Mouse (Mus musculus): ENCODE measurements around the gene Mdh2. TPM values are rescaled to one million over a fixed set of nuclear protein-coding genes. Genes with fewer than 3 reads are reported as not detected.
A peak's percentile ranks its signal among the peaks of the same experiment; 100 is the strongest.

Mdh2 gene
- polyA plus RNA-seq, 1 experiment from 2014 or later, result 856 TPM

GRCm38 (mm10) chr5:135822316-135822944, 44.1 kb downstream of the Mdh2 start:
- WGBS, result 35% methylated on average over 7 of the region's 7 CpGs
- Histone ChIP-seq H3K4me1 (no peaks in the 10 kb centered on the region; the same call in 1 of the 2 replicates), H3K27ac (no peak overlapping the region), H3K27me3 (ENCODE audit: insufficient read depth, poor library complexity, severe bottlenecking) (peaks cover 59% of the 10 kb centered on the region), H3K4me3 (no peak overlapping the region), H3K9me3 (no peaks in the 10 kb centered on the region), H3K36me3 (no peaks in the 10 kb centered on the region)
- no peak for DNase-seq (ENCODE audit: low spot score)

- peaks cover 43% of the 10 kb centered on the region for H3K27me3 ChIP-seq (ENCODE audit: insufficient read depth, poor library complexity, severe bottlenecking)
These were observed 46.2 kb downstream of the Mdh2 start for GRCm38 (mm10) chr5:135824517-135824916.

GRCm38 (mm10) chr5:135826225-135826624, 47.9 kb downstream of the Mdh2 start:
- 44% methylated on average over 6 of the region's 6 CpGs for WGBS

More at GRCm38 (mm10) chr5:135824517-135824916, 46.2 kb downstream of the Mdh2 start:
- DNase-seq (ENCODE audit: low spot score), result no peak
- Histone ChIP-seq H3K27ac (no peak overlapping the region), H3K4me1 (no peaks in the 10 kb centered on the region; the same call in 1 of the 2 replicates), H3K9me3 (no peaks in the 10 kb centered on the region), H3K4me3 (no peak overlapping the region), H3K36me3 (no peaks in the 10 kb centered on the region)
- WGBS, result 49% methylated on average over 3 of the region's 3 CpGs

GRCm38 (mm10) chr5:135829381-135829780, 51.1 kb downstream of the Mdh2 start:
- Histone ChIP-seq H3K4me1 (no peaks in the 10 kb centered on the region; the same call in 1 of the 2 replicates), H3K4me3 (no peak overlapping the region), H3K27ac (no peak overlapping the region), H3K27me3 (ENCODE audit: insufficient read depth, poor library complexity, severe bottlenecking) (peaks cover 39% of the 10 kb centered on the region), H3K9me3 (no peaks in the 10 kb centered on the region), H3K36me3 (no peaks in the 10 kb centered on the region)
- 81% methylated on average over 8 of the region's 8 CpGs for WGBS
- no peak for DNase-seq (ENCODE audit: low spot score)

More at GRCm38 (mm10) chr5:135826225-135826624, 47.9 kb downstream of the Mdh2 start:
- H3K4me3 ChIP-seq, result no peak overlapping the region
- no peaks in the 10 kb centered on the region; the same call in 1 of the 2 replicates for H3K4me1 ChIP-seq
- H3K27me3 ChIP-seq (ENCODE audit: insufficient read depth, poor library complexity, severe bottlenecking), result peaks cover 26% of the 10 kb centered on the region
- no peaks in the 10 kb centered on the region for H3K36me3 ChIP-seq
- no peak overlapping the region for H3K27ac ChIP-seq
- H3K9me3 ChIP-seq, result no peaks in the 10 kb centered on the region
- no peak for DNase-seq (ENCODE audit: low spot score)

GRCm38 (mm10) chr5:135832729-135833128, 54.4 kb downstream of the Mdh2 start:
- DNase-seq (ENCODE audit: low spot score), result no peak
- H3K9me3 ChIP-seq, result no peaks in the 10 kb centered on the region
- peaks cover 50% of the 10 kb centered on the region for H3K27me3 ChIP-seq (ENCODE audit: insufficient read depth, poor library complexity, severe bottlenecking)
- H3K36me3 ChIP-seq, result no peaks in the 10 kb centered on the region
- peaks cover 18% of the 10 kb centered on the region for H3K4me1 ChIP-seq
- H3K27ac ChIP-seq, result no peak overlapping the region
- 29% methylated on average over 4 of the region's 4 CpGs for WGBS
- H3K4me3 ChIP-seq, result no peak overlapping the region

GRCm38 (mm10) chr5:135834769-135835491, 56.6 kb downstream of the Mdh2 start:
- Histone ChIP-seq H3K9me3 (no peaks in the 10 kb centered on the region), H3K4me3 (peak overlapping the region; percentile 69), H3K36me3 (no peaks in the 10 kb centered on the region), H3K27ac (0 out of 2 replicates have a peak overlapping the region, but pooled peaks have one; percentile 36), H3K27me3 (ENCODE audit: insufficient read depth, poor library complexity, severe bottlenecking) (peaks cover 57% of the 10 kb centered on the region), H3K4me1 (peaks cover 18% of the 10 kb centered on the region)
- peak; percentile 96 for DNase-seq (ENCODE audit: low spot score)
- WGBS, result 1% methylated on average over 47 of the region's 47 CpGs

GRCm38 (mm10) chr5:135835492-135835858, 57.2 kb downstream of the Mdh2 start:
- H3K4me1 ChIP-seq, result peaks cover 18% of the 10 kb centered on the region
- H3K27ac ChIP-seq, result no peak overlapping the region
- WGBS, result 3% methylated on average over 12 of the region's 12 CpGs
- no peaks in the 10 kb centered on the region for H3K36me3 ChIP-seq
- DNase-seq (ENCODE audit: low spot score), result no peak
- peak overlapping the region; percentile 69 for H3K4me3 ChIP-seq
- H3K9me3 ChIP-seq, result no peaks in the 10 kb centered on the region
- H3K27me3 ChIP-seq (ENCODE audit: insufficient read depth, poor library complexity, severe bottlenecking), result peaks cover 63% of the 10 kb centered on the region

GRCm38 (mm10) chr5:135835981-135836380, 57.7 kb downstream of the Mdh2 start:
- H3K4me1 ChIP-seq, result peaks cover 18% of the 10 kb centered on the region
- H3K27ac ChIP-seq, result no peak overlapping the region
- peaks cover 66% of the 10 kb centered on the region for H3K27me3 ChIP-seq (ENCODE audit: insufficient read depth, poor library complexity, severe bottlenecking)
- H3K4me3 ChIP-seq, result peak overlapping the region; percentile 69; the same call in 1 of the 2 replicates
- no peaks in the 10 kb centered on the region for H3K9me3 ChIP-seq
- WGBS, result 22% methylated on average over 12 of the region's 12 CpGs
- no peaks in the 10 kb centered on the region for H3K36me3 ChIP-seq
- DNase-seq (ENCODE audit: low spot score), result no peak

Small RNA genes lying within 50 kb of the gene (microRNA-seq; reads per million reads assigned to microRNA genes)
- gene Gm23268 (not detected), gene Mir7034 (not detected)

Other genes starting within 250 kb of the Mdh2 start
- gene Hip1, start 233.4 kb upstream of the Mdh2 start, polyA plus RNA-seq (2016; fragmentation: Nextera tagmentation; extraction: Ambion mirVana), result 41.7 and 45.7 TPM in 2 replicates
- not detected in 2 replicates for gene Ccl26, start 214.9 kb upstream of the Mdh2 start, polyA plus RNA-seq (2016; fragmentation: Nextera tagmentation; extraction: Ambion mirVana)
- 0.23 TPM in 1 of 2 replicates, not detected in the other for gene Ccl24, start 205.4 kb upstream of the Mdh2 start, polyA plus RNA-seq (2016; fragmentation: Nextera tagmentation; extraction: Ambion mirVana)
- 42.9 and 48.7 TPM in 2 replicates for gene Rhbdd2, start 145.9 kb upstream of the Mdh2 start, polyA plus RNA-seq (2016; fragmentation: Nextera tagmentation; extraction: Ambion mirVana)
- 54.4 and 66.8 TPM in 2 replicates for gene Por, start 108.4 kb upstream of the Mdh2 start, polyA plus RNA-seq (2016; fragmentation: Nextera tagmentation; extraction: Ambion mirVana)
- 36.2 and 45.5 TPM in 2 replicates for gene Tmem120a, start 34.0 kb upstream of the Mdh2 start, polyA plus RNA-seq (2016; fragmentation: Nextera tagmentation; extraction: Ambion mirVana)
- 0.14 TPM in 2 replicates for gene Styxl1, start 95 bp upstream of the Mdh2 start, polyA plus RNA-seq (2016; fragmentation: Nextera tagmentation; extraction: Ambion mirVana)
- gene Srrm3, start 28.4 kb downstream of the Mdh2 start, polyA plus RNA-seq (2016; fragmentation: Nextera tagmentation; extraction: Ambion mirVana), result 0.26 TPM in 1 of 2 replicates, not detected in the other
- 655 and 948 TPM in 2 replicates for gene Hspb1, start 109.4 kb downstream of the Mdh2 start, polyA plus RNA-seq (2016; fragmentation: Nextera tagmentation; extraction: Ambion mirVana)
- gene Ywhag, start 156.1 kb downstream of the Mdh2 start, polyA plus RNA-seq (2016; fragmentation: Nextera tagmentation; extraction: Ambion mirVana), result 202 and 227 TPM in 2 replicates
- gene Ssc4d, start 196.1 kb downstream of the Mdh2 start, polyA plus RNA-seq (2016; fragmentation: Nextera tagmentation; extraction: Ambion mirVana), result 2.3 and 5.2 TPM in 2 replicates
- gene Zp3, start 201.6 kb downstream of the Mdh2 start, polyA plus RNA-seq (2016; fragmentation: Nextera tagmentation; extraction: Ambion mirVana), result not detected in 2 replicates
- 36.0 and 37.6 TPM in 2 replicates for gene Dtx2, start 216.3 kb downstream of the Mdh2 start, polyA plus RNA-seq (2016; fragmentation: Nextera tagmentation; extraction: Ambion mirVana)

Measured in heart, embryonic 10.5 days (tissue).